Mouse (Mus musculus): ENCODE results near the gene St6galnac5. TPM values are rescaled to one million over a fixed set of nuclear protein-coding genes. Genes with fewer than 3 reads are reported as not detected.
A peak's percentile ranks its signal among the peaks of the same experiment; 100 is the strongest.

Gene St6galnac5
- polyA plus RNA-seq, 1 experiment: not detected

DNA sequence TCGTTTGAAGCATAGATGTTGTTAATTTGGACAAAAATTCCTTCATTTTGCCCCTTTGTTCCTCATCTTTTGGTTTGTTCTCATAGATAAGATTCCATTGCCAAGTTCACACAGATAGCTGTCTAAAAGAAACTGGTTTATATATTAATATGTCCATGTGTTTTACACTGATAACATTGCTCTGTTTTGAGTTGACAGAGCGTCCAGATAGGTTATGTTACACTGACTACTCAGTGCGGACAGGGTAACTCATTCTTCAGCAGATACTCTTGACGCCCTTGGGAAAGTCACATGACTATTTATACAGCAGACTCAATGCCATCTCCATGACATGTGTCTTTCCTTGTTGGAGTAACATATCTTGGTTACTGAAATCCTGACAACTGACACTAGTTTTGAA is 25.3 kb downstream of the St6galnac5 start:
- TF ChIP-seq CTCF (IDR thresholded peaks at IDR 0.05; ENCODE audit: low read depth, low read length) (no peak), EP300 (IDR thresholded peaks at IDR 0.05; ENCODE audit: insufficient read depth, low read depth, low read length) (no peak), POLR2A (IDR thresholded peaks at IDR 0.05; ENCODE audit: insufficient read depth, low read length) (no peak)
- no peaks in the 10 kb centered on the region for H3K4me1 ChIP-seq (ENCODE audit: control insufficient read depth, insufficient read depth, low read length)

DNA sequence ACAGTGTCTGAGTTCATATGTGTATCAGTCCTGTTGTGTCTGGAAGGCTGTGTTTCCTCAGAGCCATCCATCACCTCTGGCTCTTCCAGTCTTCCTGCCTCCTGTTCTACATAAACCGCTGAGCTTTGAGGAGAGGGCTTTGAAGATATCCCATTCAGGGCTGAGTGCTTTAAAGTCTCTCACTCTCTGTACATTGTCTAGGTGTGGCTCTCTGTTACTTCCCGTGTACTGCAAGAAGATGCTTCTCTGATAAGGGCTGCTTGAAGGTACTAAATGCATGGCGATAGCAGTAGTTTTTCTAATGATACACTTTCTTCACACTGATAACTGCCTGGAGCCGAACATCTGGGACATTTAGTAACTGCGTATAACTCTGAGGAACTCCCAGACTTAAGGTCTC is 26.0 kb downstream of the St6galnac5 start:
- no peak overlapping the region for H3K27ac ChIP-seq (ENCODE audit: insufficient read depth, low read length)
- H3K27me3 ChIP-seq (ENCODE audit: control insufficient read depth, insufficient read depth, low read length, poor library complexity, severe bottlenecking): no peaks in the 10 kb centered on the region
- H3K9me3 ChIP-seq (replicated peaks; ENCODE audit: control insufficient read depth, insufficient read depth, low read length, poor library complexity, severe bottlenecking): no peaks in the 10 kb centered on the region
- H3K4me3 ChIP-seq (ENCODE audit: low read depth, low read length): no peak overlapping the region
- no peaks in the 10 kb centered on the region for H3K36me3 ChIP-seq (ENCODE audit: control insufficient read depth, insufficient read depth, low read length, poor library complexity, severe bottlenecking)
- no peak overlapping the region for H3K9ac ChIP-seq (ENCODE audit: low read depth, poor library complexity, severe bottlenecking)
- no peak for TF ChIP-seq POLR2A (IDR thresholded peaks at IDR 0.05; ENCODE audit: insufficient read depth, low read length)
- no peak for TF ChIP-seq CTCF (IDR thresholded peaks at IDR 0.05; ENCODE audit: low read depth, low read length)
- TF ChIP-seq EP300 (IDR thresholded peaks at IDR 0.05; ENCODE audit: insufficient read depth, low read depth, low read length): no peak
- H3K4me1 ChIP-seq (ENCODE audit: control insufficient read depth, insufficient read depth, low read length): no peaks in the 10 kb centered on the region

More for the DNA sequence above, 25.3 kb downstream of the St6galnac5 start:
- H3K4me3 ChIP-seq (ENCODE audit: low read depth, low read length): no peak overlapping the region
- H3K27me3 ChIP-seq (ENCODE audit: control insufficient read depth, insufficient read depth, low read length, poor library complexity, severe bottlenecking): no peaks in the 10 kb centered on the region
- no peaks in the 10 kb centered on the region for H3K36me3 ChIP-seq (ENCODE audit: control insufficient read depth, insufficient read depth, low read length, poor library complexity, severe bottlenecking)
- H3K27ac ChIP-seq (ENCODE audit: insufficient read depth, low read length): no peak overlapping the region
- H3K9me3 ChIP-seq (replicated peaks; ENCODE audit: control insufficient read depth, insufficient read depth, low read length, poor library complexity, severe bottlenecking): no peaks in the 10 kb centered on the region
- no peak overlapping the region for H3K9ac ChIP-seq (ENCODE audit: low read depth, poor library complexity, severe bottlenecking)

DNA sequence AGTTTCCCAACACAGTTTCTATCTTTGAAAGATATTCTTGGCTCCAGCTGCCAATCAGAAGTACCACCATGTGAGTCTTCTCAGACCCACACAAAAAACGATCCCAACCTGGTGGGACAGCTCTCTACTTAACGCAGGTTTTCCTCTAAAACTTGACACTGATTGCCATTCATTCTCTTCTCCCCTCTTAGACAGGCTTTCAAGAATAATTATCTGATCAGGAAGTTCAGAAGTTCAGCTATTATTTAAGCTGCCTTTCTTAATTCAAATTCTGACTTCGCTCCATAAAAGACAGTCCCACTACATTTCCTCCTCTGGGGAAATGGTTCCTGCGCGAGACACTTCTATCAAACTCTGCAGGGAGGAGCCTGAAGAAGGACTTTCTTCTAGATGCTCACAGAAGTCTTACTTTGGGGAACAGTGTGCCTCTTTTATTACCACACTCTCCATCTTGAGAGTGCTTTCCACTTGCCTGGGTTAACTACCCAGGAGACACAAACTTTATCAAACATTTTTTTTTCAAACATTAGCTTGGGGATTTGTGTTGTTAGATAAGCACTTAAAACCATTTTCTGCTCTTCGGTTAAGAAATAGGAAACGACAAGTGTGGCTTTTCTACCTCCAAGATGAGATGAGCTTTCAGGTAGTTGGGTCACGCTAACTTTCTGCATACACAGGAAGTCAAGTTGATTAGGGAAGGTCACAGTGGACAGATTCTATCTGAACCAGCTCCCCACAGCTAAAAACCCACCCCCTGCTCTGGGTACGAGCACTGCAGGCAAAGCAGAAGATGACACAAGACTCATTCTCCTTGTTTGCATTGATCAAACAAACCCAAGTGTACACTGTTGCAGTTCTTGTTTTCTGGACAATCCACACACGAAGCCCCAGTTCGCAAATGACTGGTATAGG is 30.2 kb downstream of the St6galnac5 start:
- TF ChIP-seq POLR2A (IDR thresholded peaks at IDR 0.05; ENCODE audit: insufficient read depth, low read length) (no peak), CTCF (IDR thresholded peaks at IDR 0.05; ENCODE audit: low read depth, low read length) (no peak), EP300 (IDR thresholded peaks at IDR 0.05; ENCODE audit: insufficient read depth, low read depth, low read length) (no peak)
- H3K27ac ChIP-seq (ENCODE audit: insufficient read depth, low read length): no peak overlapping the region
- H3K9ac ChIP-seq (ENCODE audit: low read depth, poor library complexity, severe bottlenecking): no peak overlapping the region
- H3K4me3 ChIP-seq (ENCODE audit: low read depth, low read length): no peak overlapping the region
- no peaks in the 10 kb centered on the region for H3K4me1 ChIP-seq (ENCODE audit: control insufficient read depth, insufficient read depth, low read length)
- H3K36me3 ChIP-seq (ENCODE audit: control insufficient read depth, insufficient read depth, low read length, poor library complexity, severe bottlenecking): no peaks in the 10 kb centered on the region
- no peaks in the 10 kb centered on the region for H3K9me3 ChIP-seq (replicated peaks; ENCODE audit: control insufficient read depth, insufficient read depth, low read length, poor library complexity, severe bottlenecking)
- H3K27me3 ChIP-seq (ENCODE audit: control insufficient read depth, insufficient read depth, low read length, poor library complexity, severe bottlenecking): no peaks in the 10 kb centered on the region

DNA sequence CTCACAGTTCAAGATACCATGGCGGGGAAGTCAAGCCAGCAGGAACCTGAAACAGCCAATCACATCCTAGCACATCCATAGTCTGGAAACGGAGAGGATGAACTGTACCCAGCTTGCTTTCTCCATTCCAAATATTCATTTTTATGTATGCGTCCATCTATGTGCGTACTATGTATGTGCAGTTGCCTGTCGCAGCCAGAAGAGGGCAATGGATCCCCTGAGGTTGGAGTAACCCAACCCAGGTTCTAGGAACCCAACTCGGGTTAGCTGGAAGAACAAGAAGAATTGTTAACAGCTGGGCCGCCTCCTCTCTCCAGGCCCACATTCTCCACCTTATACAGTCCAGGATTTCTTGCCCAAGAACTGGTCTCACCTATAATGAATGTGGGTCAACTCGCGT is 31.1 kb downstream of the St6galnac5 start:
- H3K27me3 ChIP-seq (ENCODE audit: control insufficient read depth, insufficient read depth, low read length, poor library complexity, severe bottlenecking): no peaks in the 10 kb centered on the region
- TF ChIP-seq POLR2A (IDR thresholded peaks at IDR 0.05; ENCODE audit: insufficient read depth, low read length): no peak
- TF ChIP-seq CTCF (IDR thresholded peaks at IDR 0.05; ENCODE audit: low read depth, low read length): peak; percentile 15
- H3K9ac ChIP-seq (ENCODE audit: low read depth, poor library complexity, severe bottlenecking): no peak overlapping the region
- no peaks in the 10 kb centered on the region for H3K36me3 ChIP-seq (ENCODE audit: control insufficient read depth, insufficient read depth, low read length, poor library complexity, severe bottlenecking)
- no peak overlapping the region for H3K27ac ChIP-seq (ENCODE audit: insufficient read depth, low read length)
- no peaks in the 10 kb centered on the region for H3K4me1 ChIP-seq (ENCODE audit: control insufficient read depth, insufficient read depth, low read length)
- no peak overlapping the region for H3K4me3 ChIP-seq (ENCODE audit: low read depth, low read length)
- no peaks in the 10 kb centered on the region for H3K9me3 ChIP-seq (replicated peaks; ENCODE audit: control insufficient read depth, insufficient read depth, low read length, poor library complexity, severe bottlenecking)

DNA sequence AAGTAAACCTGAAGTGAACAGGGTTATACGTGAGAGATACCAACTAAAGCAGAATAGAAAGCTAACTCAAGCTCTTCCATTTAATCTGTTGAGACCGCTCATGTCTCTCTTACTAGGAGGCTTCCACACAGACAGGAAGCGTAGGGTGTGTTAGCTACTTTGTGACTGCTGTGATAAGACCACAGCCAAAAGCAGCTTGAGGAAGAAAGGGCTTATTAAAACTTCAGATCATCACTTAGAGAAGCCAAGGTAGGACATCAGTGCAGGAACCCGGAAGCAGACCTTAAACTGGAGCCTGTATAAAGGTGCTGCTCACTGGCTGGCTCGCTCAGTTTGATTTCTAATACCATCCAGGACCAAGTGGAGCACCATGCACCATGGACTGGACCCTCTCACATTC is 31.7 kb downstream of the St6galnac5 start:
- H3K27me3 ChIP-seq (ENCODE audit: control insufficient read depth, insufficient read depth, low read length, poor library complexity, severe bottlenecking): no peaks in the 10 kb centered on the region
- H3K36me3 ChIP-seq (ENCODE audit: control insufficient read depth, insufficient read depth, low read length, poor library complexity, severe bottlenecking): no peaks in the 10 kb centered on the region
- no peaks in the 10 kb centered on the region for H3K9me3 ChIP-seq (replicated peaks; ENCODE audit: control insufficient read depth, insufficient read depth, low read length, poor library complexity, severe bottlenecking)
- H3K9ac ChIP-seq (ENCODE audit: low read depth, poor library complexity, severe bottlenecking): no peak overlapping the region
- no peak overlapping the region for H3K27ac ChIP-seq (ENCODE audit: insufficient read depth, low read length)
- TF ChIP-seq EP300 (IDR thresholded peaks at IDR 0.05; ENCODE audit: insufficient read depth, low read depth, low read length) (no peak), POLR2A (IDR thresholded peaks at IDR 0.05; ENCODE audit: insufficient read depth, low read length) (no peak), CTCF (IDR thresholded peaks at IDR 0.05; ENCODE audit: low read depth, low read length) (no peak)
- H3K4me1 ChIP-seq (ENCODE audit: control insufficient read depth, insufficient read depth, low read length): no peaks in the 10 kb centered on the region
- no peak overlapping the region for H3K4me3 ChIP-seq (ENCODE audit: low read depth, low read length)

DNA sequence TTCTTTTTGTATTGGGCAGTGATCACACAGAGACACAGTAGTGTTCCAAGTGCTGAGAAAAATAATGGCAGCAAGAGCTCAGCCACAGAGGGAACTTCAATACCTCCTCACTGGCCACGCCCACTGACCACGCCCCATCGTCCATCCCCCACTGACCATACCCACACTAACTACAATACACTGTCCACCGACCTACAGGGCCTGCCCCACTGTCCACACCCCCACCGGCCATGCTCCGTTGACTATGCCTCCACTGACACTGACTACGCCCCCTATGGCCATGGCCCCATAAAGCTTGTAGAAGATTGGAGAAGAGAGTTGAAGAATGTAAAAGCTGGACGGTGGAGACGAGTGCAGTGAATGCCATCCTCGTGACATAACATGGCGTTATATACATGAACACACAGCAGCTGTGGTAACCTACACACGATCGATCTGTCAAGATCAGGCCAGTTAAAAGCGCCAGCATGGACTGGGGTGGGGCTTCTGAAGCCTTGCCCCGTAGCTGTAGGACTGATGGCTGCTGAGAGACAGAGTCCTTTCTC is 32.7 kb downstream of the St6galnac5 start:
- no peaks in the 10 kb centered on the region for H3K4me1 ChIP-seq (ENCODE audit: control insufficient read depth, insufficient read depth, low read length)
- no peak overlapping the region for H3K27ac ChIP-seq (ENCODE audit: insufficient read depth, low read length)
- TF ChIP-seq POLR2A (IDR thresholded peaks at IDR 0.05; ENCODE audit: insufficient read depth, low read length): no peak
- no peak for TF ChIP-seq EP300 (IDR thresholded peaks at IDR 0.05; ENCODE audit: insufficient read depth, low read depth, low read length)
- TF ChIP-seq CTCF (IDR thresholded peaks at IDR 0.05; ENCODE audit: low read depth, low read length): no peak
- H3K27me3 ChIP-seq (ENCODE audit: control insufficient read depth, insufficient read depth, low read length, poor library complexity, severe bottlenecking): no peaks in the 10 kb centered on the region
- no peaks in the 10 kb centered on the region for H3K9me3 ChIP-seq (replicated peaks; ENCODE audit: control insufficient read depth, insufficient read depth, low read length, poor library complexity, severe bottlenecking)
- no peaks in the 10 kb centered on the region for H3K36me3 ChIP-seq (ENCODE audit: control insufficient read depth, insufficient read depth, low read length, poor library complexity, severe bottlenecking)
- H3K9ac ChIP-seq (ENCODE audit: low read depth, poor library complexity, severe bottlenecking): no peak overlapping the region
- no peak overlapping the region for H3K4me3 ChIP-seq (ENCODE audit: low read depth, low read length)

Data from ES-Bruce4 (cell line).